Mouse (Mus musculus) MEL (cell line): Measurements from ENCODE around the gene Ralgds.

Source experiments
- CTCF ChIP-seq, 3 experiments: IDR thresholded peaks in 2 of 3; conservative IDR thresholded peaks in 1 of 3; 2 replicates each; pipeline ENCODE4 v1.5.1; 2011 to 2012; ENCODE audit warnings: low read length in 3 of 3, low read depth in 2 of 3, mild to moderate bottlenecking in 2 of 3, improper control_type of control experiment in 1 of 3, inconsistent platforms in 1 of 3, mixed read lengths in 1 of 3, moderate library complexity in 1 of 3; ENCODE audit not compliant: control insufficient read depth in 1 of 3, insufficient read depth in 1 of 3, poor library complexity in 1 of 3, severe bottlenecking in 1 of 3
- HCFC1 ChIP-seq: IDR thresholded peaks from 2 replicates; pipeline ENCODE4 v1.6.1; 2012; ENCODE audit warnings: low read depth, mild to moderate bottlenecking, inconsistent platforms, low read length, improper control_type of control experiment, moderate library complexity
- JUND ChIP-seq: IDR thresholded peaks from 2 replicates; pipeline ENCODE4 v1.6.1; 2011; ENCODE audit warnings: low read depth, mild to moderate bottlenecking, improper control_type of control experiment, low read length
- KAT2A ChIP-seq: conservative IDR thresholded peaks from 2 replicates; pipeline ENCODE4 v1.6.1; 2012; ENCODE audit warnings: low read depth, low read length, improper control_type of control experiment, inconsistent platforms
- MAFK ChIP-seq: IDR thresholded peaks from 2 replicates; pipeline ENCODE4 v1.6.1; 2011; ENCODE audit warnings: low read depth, mild to moderate bottlenecking, low read length, improper control_type of control experiment, borderline replicate concordance
- POLR2A ChIP-seq, 2 experiments: IDR thresholded peaks; 2 replicates each; pipeline ENCODE4 v1.6.1; 2011 to 2012; ENCODE audit warnings: low read length in 2 of 2, mild to moderate bottlenecking in 2 of 2, control low read depth in 1 of 2, improper control_type of control experiment in 1 of 2, low read depth in 1 of 2, moderate library complexity in 1 of 2; ENCODE audit not compliant: control insufficient read depth in 1 of 2, insufficient read depth in 1 of 2, poor library complexity in 1 of 2
- RAD21 ChIP-seq: IDR thresholded peaks from 2 replicates; pipeline ENCODE4 v1.6.1; 2011; ENCODE audit warnings: mild to moderate bottlenecking, low read depth, low read length, improper control_type of control experiment
- TCF12 ChIP-seq: IDR thresholded peaks from 2 replicates; pipeline ENCODE4 v1.6.1; 2014; ENCODE audit warnings: low read depth, mild to moderate bottlenecking, inconsistent platforms, low read length, improper control_type of control experiment, moderate library complexity

DNA sequence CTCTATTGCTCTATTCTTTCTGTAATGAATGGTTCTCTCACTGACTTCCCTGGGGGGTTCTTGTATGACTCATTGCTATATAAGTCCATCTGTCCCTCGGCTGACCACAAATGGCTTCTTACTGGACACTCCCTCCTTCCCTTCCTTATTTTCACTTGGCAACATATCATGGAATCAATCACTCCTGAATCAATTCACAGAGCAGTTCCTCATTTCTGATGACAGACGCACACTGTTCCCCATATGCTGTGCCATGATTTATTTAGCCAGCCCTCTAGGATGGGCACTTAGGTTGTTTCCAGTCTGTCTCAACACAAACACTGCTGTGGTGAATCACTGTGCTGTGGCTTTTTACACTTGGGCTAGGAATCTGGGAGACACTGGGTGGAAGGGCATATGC lies 78.6 kb downstream of the Ralgds start:
- no peak for TF ChIP-seq POLR2A (IDR thresholded peaks at IDR 0.05; ENCODE audit: control insufficient read depth in 1 of 2, insufficient read depth in 1 of 2, low read depth in 1 of 2, low read length in 2 of 2, poor library complexity in 1 of 2)
- no peak for TF ChIP-seq CTCF (IDR thresholded peaks at IDR 0.05 in 2 of 3, conservative IDR thresholded peaks at IDR 0.05 in 1 of 3; ENCODE audit: control insufficient read depth in 1 of 3, insufficient read depth in 1 of 3, low read depth in 2 of 3, low read length in 3 of 3, poor library complexity in 1 of 3, severe bottlenecking in 1 of 3)
- TF ChIP-seq HCFC1: no peak
- TF ChIP-seq RAD21: no peak
- no peak for TF ChIP-seq KAT2A
- no peak for TF ChIP-seq TCF12
- TF ChIP-seq MAFK: no peak
- TF ChIP-seq JUND: no peak
